Mouse (Mus musculus) heart, adult 18-20 months (tissue): ENCODE data around the gene Vti1a. TPM values are rescaled to one million over a fixed set of nuclear protein-coding genes. Genes with fewer than 3 reads are reported as not detected.
A peak's percentile ranks its signal among the peaks of the same experiment; 100 is the strongest.

ENCODE experiments used
- DNase-seq, 2 experiments: peaks; one replicate each; pipeline ENCODE4 v3.0.0; 2021 to 2022; ENCODE audit warnings: mixed read lengths in 1 of 2
- total RNA-seq, 2 experiments: library from RNA; stranded (reverse); gene quantifications; 2 replicates each; pipeline ENCODE4 v1.2.3; 2021

Vti1a gene
- total RNA-seq, 2 experiments from 2014 or later = 16.1 to 17.0 TPM

- DNase-seq = no peak
Observed at GRCm38 (mm10) chr19:55380764-55381163, 64.7 kb downstream of the Vti1a start.

DNA sequence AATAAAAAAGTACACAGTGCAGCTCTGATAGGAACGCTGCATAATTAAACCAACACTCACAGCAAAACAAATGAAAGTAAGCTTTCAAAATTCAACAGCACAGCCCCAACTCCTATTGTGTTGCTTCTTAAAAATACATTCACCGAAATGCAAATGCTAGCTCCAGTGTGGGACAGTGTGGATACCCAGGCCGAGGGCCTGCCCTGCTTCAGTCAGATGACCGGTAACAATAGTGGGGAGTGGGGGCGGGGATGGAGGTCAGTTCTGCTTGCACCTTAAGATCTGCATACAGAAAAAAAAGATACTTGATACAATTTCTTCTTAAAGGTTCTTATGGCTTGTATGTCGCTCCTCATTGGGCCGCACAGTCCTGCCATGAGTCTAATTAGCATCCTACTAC is 65.2 kb downstream of the Vti1a start:
- DNase-seq = no peak

DNA sequence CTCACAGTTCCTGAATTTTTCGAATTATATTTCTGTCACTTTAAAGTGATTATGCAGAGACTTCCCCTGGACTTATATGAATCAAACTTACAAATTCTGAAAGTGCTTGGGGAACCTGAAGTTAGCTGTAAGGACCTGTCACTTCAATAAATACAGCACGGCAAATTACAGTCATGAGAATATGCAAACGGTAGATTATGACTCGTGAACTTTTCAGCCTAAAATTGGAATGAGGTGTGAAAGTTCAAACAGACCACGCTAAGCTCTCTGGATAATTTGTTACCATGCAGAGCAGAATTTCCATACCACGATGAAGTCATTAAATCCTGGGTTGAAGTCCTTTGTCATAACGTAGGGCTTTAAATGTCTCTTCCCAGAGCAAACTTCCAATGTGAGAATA is 66.7 kb downstream of the Vti1a start:
- no peak for DNase-seq

DNA sequence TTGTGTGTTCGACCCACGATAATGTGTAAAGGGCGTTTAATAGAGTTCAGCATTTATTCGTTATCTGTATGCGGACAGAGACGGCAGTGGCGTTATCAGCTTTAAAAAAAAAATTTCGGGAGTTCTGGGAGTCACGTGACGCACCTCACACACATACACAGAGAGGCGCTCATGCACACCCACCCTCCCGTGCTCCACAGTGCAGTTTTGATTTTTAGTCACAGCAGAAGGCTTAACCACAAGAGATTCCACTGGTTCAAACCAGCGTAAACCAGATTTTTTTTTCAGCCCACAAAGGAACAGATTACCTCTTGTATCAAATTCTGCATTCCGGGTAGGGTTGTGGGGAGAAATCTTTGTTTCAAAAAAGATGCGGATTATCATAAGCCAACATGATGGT is 68.5 kb downstream of the Vti1a start:
- DNase-seq = no peak

DNA sequence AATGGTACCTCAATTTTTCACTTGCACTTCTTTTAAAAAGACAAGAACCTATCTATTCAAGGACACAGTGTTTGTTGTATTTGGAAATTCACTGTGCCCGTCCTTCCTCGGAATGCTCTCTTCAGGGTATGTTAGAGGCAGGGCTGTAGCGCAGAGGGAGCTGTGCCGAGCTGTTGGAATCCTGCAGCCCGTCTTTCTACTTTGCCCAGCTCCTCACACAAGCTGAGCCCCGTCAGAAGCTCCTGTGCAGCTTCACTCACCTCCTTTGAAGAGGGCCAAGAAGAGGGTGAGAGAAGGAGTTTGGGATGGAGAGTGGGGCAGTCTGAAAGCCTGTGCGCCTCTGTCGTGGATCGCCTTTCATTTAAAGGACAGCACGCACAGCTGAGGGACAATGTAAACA is 72.9 kb downstream of the Vti1a start:
- DNase-seq = no peak

DNA sequence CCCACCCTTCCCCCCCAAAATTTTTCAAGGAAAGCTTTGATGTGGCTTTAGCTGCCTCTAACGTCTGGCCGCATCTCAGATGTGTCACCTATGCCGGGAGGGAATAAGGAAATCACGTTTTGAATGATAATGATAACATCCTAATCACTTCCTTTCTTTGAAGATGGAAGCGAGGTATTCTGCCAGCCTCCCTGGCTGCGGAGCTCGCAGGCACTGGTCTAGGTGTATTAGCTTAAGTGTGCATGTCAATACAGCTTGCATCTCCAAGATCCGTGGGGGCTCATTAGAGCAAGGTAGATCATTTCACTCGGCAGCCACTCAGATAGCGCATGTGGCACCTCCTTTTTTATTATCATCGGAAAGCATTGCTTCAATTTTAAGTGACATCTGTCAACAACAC is 74.2 kb downstream of the Vti1a start:
- DNase-seq = no peak

DNA sequence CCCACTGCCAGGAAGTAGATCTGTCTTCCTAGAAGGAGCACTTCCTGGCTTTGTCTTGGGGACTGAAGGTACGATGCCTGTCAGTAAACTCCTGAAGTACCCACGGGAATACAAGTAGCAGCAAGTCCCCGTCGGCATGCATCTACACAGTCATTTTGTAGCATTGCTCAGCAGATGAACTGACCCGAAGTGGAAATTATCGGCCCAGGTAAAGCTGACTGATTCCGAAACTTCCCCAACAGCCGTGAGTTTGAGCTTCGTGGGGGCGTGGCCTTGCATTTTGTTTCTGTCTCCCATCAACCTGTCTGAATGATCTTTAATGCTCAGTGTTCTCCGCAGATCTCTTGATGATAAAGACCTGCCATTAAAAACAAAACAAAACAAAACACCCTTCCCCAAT is 85.5 kb downstream of the Vti1a start:
- no peak for DNase-seq

GRCm38 (mm10) chr19:55408486-55408885 is 92.4 kb downstream of the Vti1a start:
- DNase-seq = no peak

GRCm38 (mm10) chr19:55411415-55411814 is 95.3 kb downstream of the Vti1a start:
- no peak for DNase-seq

DNA sequence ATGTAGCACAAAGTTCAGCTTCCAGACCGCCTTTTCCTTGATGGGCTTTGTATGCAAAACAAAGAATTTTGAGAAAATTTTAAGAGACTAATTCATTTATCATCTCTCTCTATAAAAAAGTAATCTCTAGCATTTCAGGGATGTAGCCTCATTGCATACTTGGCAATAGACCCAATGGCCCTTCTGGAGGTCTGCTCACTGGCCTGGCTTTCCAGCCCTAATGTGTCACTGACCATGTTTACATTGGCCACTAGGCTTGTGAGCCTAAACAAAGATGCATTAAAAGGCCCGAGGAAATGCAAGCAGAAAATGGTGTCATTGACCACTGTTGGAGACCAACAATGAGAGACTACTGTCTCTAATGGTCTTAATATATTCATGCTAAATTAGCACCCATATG is 95.8 kb downstream of the Vti1a start:
- no peak for DNase-seq

- DNase-seq = peak; percentile 42 to 54
Observed at GRCm38 (mm10) chr19:55414050-55414449, 98.0 kb downstream of the Vti1a start.

- no peak for DNase-seq
Observed at GRCm38 (mm10) chr19:55418756-55419155, 102.7 kb downstream of the Vti1a start.

GRCm38 (mm10) chr19:55419961-55420360 is 103.9 kb downstream of the Vti1a start:
- DNase-seq = no peak

DNA sequence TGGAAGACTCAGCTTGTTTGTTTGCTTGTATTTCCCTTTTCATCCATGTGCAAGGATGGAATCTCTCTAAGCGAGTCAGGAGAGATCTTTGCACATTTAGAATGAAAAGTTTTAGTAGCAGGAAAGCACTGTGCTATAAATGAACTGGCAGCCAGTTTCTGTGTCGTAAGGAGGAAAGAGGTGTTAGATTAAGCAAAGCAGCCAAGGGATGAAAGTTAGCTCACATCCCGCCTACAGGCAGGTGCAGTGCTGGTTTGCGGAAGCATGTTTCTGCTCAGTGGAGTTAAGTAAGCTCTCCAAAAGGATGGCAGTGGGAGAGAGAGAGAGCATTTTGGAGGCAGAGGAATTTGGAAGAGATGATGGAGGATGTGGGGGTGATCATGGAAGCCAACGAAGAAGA is 105.7 kb downstream of the Vti1a start:
- no peak for DNase-seq

- DNase-seq = no peak
Observed at GRCm38 (mm10) chr19:55422311-55423064, 106.4 kb downstream of the Vti1a start.

DNA sequence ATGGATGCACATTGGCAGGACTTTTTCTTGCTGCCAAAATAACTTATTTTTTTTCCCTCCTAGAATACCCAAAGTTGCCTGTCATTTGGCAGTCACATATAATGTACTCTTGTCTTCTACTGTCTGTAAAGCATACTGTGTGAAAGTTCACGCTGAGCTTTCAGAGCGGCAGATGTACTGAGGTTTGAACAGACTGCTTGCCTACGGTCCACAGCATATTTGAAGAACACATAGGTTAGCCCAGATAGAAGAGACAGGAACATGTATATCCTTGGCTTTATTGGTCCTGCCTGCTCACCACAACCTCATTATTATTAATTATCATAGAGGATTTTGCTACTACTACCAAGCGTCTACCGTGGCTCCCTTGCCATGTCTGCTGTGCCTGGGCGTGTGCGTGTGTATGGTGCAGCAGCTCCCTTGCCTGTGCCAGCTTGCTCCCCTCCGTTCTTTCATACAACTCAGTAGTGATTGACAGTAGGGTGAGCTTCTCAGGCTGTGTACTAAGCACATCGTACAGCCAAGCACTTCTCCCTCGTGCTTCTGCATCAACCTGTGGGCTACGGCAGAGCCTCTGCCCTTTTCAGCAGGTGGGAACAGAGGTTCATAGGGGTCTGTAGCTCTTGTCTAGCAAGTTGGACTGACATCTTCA is 107.1 kb downstream of the Vti1a start:
- DNase-seq = no peak

DNA sequence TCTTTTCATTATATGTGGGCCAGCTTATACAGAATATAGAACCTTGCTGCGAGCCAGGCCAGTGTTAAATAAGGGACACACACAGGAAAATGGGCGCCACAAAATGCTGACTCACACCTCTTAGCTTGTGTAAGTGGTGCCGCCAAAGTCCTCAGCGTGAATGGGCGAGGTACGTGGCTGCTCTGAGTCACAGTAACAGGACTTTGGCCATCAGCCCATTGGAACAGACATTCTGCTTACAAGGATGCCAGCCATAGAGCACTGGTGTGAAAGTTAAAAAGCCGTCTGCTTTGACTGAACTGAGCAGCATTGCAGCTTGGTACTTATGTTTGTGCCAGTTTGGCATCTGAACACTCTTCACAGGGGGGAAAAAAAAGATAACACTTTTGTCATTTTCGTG is 107.9 kb downstream of the Vti1a start:
- DNase-seq = peak; percentile 77 to 84

- no peak for DNase-seq
Observed at GRCm38 (mm10) chr19:55424507-55424906, 108.4 kb downstream of the Vti1a start.

DNA sequence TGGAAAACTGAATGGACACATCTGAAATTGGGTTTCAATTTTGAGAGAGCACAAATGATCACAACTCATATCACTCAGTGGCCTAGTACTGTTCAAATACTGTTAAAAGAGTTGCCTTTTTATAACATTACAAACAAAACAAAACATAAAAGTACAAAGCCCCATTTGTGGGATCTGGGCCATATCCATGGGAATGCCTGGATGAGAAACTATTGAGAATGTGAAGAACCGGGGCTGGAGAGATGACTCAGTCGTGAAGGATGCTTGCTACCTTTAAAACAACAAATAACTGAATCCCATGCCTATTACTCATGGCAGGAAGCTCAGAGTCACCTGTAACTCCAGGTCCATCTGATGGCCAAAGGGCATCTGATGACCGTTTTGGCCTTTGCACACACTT is 124.2 kb downstream of the Vti1a start:
- DNase-seq = no peak

- DNase-seq = no peak
Observed at GRCm38 (mm10) chr19:55443618-55444017, 127.5 kb downstream of the Vti1a start.

DNA sequence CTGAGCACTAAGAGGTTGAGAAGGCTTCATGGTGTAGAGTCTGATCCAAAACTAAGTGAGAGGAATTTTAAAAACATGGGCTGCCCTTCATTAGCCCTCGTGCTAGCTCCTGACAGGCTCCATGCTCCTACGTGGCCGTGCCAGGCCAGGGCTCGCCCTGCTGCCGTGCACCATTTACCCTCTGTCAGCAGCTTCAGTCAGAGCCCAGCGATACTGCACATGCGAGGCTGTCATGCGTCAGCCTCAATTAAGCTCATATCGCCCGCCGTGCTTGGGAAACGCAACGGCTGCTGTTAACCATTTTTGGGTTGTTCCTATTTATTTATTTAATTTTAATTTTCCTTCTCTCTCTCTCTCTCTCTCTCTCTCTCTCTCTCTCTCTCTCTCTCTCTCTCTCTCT is 133.0 kb downstream of the Vti1a start:
- no peak for DNase-seq

DNA sequence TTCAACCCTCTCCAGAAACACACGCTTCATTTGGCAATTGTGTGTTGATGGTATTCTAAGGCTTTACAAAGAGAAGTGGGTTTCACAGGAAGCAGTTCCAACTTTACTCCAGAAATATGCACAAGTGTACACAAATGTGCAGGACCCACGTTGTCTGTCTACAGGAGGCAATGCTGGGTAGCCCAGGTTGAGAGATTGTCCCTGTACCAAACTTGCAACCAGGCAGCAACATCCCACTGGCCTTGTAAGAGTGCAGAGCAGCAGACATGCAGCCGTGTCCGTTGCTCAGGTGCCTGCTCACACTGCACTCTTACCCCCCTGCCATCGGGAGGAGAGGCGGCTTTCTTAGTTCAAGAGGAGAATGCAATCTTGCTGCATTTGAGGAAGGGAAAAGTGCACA is 133.4 kb downstream of the Vti1a start:
- no peak for DNase-seq

DNA sequence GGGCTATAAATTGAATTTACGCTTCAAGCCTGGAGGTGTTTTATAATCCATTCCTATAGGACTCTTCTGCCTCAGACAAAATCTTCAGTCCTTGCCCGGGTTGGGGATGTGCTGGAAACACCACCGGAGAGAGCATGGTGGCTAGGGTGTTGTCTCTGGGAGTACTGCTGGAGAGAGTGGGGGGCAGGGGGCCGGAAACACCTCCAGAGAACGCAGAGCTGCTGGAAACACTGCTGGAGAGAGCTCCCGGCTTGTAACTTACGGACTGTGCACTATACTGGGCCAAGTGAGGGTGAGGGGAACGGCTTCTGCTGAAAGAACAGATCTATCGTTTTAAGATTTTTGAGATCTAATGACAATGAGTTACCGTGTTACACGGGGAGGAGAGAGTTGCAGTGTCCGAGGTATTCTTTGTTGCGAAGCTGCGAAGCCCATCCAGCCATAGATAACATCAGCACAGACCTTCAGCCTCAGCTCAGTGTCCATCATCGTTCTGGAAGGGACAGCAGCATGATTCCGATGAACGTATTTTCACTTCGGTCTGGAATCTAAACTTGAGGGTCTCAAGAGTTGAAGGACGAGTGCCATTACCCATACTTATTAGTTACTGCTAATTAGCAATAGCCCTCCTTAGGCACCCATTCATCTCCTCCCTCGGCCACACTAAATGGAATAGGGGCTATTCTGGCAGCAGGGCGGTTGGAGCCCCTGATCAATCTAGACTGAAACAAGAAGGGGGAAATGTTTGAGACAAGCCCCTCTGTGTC is 140.4 kb downstream of the Vti1a start:
- no peak for DNase-seq
